Mouse (Mus musculus) erythroblast, adult 5-6 weeks (primary cell): ENCODE data around the gene Hnrnpu. TPM values are rescaled to one million over a fixed set of nuclear protein-coding genes. Genes with fewer than 3 reads are reported as not detected.
A peak's percentile ranks its signal among the peaks of the same experiment; 100 is the strongest.

Experiments
- ATAC-seq: replicated peaks from 2 replicates; pipeline ENCODE4 v1.8.0; 2016; ENCODE audit warnings: moderate number of reproducible peaks, mild to moderate bottlenecking, moderate TSS enrichment, inconsistent platforms; ENCODE audit not compliant: poor library complexity, low FRiP score, severe bottlenecking
- total RNA-seq, 2 experiments: library from RNA; stranded (forward) in 1 of 2; stranded (reverse) in 1 of 2; fragments of 150-400 nt in 1 of 2; fragments of 200-764, 138-1000 nt in 1 of 2; gene quantifications; 2 replicates each; pipeline versions ENCODE4 v1.2.3 to v1.2.4; 2015 to 2017; ENCODE audit warnings: low replicate concordance in 2 of 2

Gene Hnrnpu
- total RNA-seq, 2 experiments from 2014 or later, result 125 to 167 TPM

- ATAC-seq, result no peak
Measured at GRCm38 (mm10) chr1:178342612-178343011, 5.0 kb upstream of the Hnrnpu start.

- ATAC-seq, result no peak
Measured at GRCm38 (mm10) chr1:178342063-178342462, 4.5 kb upstream of the Hnrnpu start.

DNA sequence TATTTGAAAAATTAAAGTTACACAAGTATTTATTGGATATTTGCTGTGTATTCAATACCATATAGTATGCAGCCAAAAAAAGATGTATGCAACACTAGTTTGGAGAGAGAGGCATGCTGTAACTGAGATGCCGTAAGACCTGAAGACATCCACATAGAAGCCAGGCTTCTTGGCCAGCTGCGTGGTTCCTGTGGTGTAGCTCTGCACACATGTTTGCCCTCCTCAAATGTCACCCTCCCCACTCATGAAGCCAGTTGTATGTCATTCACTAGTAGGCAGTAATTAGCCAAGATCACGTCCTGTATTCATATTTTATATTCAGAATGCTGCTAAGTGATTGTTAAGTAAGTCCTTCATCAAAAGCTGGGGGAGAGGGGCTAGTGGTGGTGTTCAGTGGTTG lies 3.8 kb upstream of the Hnrnpu start:
- no peak for ATAC-seq

- no peak for ATAC-seq
Measured at GRCm38 (mm10) chr1:178340213-178340612, 2.6 kb upstream of the Hnrnpu start.

DNA sequence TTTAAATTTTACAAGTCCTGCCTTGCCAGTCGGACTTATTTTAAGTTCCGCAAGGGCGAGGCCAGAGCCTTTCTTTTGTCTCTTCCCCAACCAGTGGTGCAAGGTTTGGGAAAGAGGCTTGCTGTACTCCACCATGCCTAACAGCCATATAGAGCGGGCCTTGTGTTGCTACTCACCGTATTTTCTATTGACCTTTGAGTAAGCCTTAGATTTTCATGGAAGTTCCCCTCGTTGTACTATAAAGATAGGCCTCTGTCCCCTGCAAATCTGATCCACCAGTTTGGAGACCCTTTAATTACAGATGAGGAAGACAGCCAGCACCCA lies 683 bp upstream of the Hnrnpu start:
- peak; percentile 35; the same call in 1 of the 2 replicates for ATAC-seq

DNA sequence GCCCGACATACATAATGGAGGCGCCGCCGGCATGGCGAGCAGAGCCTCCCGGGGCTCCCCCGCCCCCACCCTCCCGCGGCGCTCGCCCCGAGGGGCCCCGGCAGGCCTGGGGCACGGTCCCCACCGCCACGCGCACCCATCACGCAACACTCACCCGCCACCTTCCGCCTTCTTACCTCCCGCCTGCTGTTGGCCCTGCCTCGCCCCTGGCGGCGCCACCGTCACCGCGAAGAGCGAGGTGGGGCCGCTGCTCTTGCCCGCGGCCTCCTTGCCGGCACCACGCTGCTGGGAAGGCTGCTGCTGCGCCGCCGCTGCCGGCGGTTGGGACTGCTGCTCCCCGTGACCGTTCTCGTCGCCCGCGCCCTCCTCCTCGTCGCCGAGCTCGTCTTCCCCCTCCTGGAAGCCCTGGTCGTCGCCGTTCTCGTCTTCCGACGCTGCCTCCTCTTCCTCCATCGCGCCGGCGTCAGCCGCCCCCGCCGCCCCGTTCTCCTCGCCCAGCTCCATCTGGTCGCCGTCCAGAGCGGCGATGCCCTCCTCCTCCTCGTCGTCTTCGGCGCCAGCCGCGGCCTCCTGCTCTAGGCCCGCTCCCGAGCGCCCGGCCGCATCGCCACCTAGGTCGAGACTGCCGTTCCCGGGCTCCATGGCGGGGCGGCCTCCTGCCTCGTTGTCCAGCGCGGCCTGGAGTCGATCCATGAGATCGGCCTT lies 668 bp downstream of the Hnrnpu start:
- ATAC-seq, result peak; percentile 44; the same call in 1 of the 2 replicates

DNA sequence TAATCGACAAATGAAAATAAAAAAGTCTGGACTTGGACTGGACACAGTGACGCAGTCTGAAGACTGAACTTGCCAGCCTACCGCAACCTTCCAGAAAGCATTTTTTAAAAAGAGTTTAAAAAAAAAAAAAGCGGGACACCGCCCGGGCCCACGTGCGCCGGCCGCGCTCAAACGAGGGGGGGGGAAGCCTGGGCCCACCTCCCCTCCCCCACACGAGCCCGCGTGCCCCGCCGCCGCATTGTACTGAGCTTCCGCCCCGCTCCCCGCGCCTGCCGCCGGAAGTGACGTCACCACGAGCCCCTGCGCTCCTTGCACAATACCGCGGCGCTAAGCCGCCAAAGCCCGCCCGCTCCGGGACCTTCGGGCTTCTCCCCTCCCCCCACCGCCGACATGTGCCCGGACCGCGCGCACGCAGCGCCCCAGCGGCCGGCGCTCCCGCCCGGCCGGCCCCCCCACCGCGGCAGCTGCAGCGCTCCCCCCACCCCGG lies 1.3 kb downstream of the Hnrnpu start:
- ATAC-seq, result peak; percentile 61

- ATAC-seq, result peak; percentile 40; the same call in 1 of the 2 replicates
Measured at GRCm38 (mm10) chr1:178335860-178336261, 1.7 kb downstream of the Hnrnpu start.

DNA sequence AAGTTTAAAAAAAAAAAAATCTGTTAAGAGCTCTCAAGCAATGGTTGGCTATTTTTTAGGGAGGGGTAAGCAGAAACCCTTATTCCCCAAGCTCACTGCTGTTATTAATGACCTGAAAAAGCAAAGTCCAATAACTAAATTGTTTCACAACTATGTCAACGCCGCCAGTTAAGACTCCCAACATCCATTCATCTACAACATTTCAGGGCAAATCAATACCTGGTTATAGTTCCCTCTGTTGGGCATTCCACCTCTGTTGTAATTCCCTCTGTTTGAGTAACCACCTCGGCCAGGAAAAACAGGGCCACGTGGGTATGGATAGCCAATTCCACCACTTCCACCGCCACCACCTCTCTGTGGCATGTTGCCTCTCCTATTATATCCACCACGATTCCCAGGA lies 7.7 kb downstream of the Hnrnpu start:
- no peak for ATAC-seq

- ATAC-seq, result no peak
Measured at GRCm38 (mm10) chr1:178329017-178329416, 8.6 kb downstream of the Hnrnpu start.

DNA sequence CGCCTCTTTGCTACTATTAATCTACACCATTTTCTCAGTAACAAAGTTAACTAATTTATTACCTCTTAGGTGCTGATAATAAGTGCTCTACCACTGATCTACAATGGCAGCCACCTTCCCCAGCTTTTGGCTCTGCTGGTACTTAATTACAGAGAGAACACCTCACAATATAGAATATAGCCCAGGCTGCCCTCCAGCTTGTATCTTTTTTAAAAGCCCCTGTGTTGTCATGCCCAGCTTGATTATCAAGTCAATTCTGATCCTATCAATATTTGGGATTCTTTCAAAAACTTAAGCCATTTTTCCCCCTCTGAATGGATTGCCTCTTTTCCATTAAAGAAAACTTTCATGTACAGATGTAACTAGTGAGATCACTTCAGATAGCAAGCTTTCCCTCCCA lies 10.6 kb downstream of the Hnrnpu start:
- ATAC-seq, result no peak

GRCm38 (mm10) chr1:178326357-178326756 lies 11.2 kb downstream of the Hnrnpu start:
- ATAC-seq, result no peak

GRCm38 (mm10) chr1:178324568-178324967 lies 13.0 kb downstream of the Hnrnpu start:
- no peak for ATAC-seq

- no peak for ATAC-seq
Measured at GRCm38 (mm10) chr1:178323235-178323634, 14.4 kb downstream of the Hnrnpu start.

DNA sequence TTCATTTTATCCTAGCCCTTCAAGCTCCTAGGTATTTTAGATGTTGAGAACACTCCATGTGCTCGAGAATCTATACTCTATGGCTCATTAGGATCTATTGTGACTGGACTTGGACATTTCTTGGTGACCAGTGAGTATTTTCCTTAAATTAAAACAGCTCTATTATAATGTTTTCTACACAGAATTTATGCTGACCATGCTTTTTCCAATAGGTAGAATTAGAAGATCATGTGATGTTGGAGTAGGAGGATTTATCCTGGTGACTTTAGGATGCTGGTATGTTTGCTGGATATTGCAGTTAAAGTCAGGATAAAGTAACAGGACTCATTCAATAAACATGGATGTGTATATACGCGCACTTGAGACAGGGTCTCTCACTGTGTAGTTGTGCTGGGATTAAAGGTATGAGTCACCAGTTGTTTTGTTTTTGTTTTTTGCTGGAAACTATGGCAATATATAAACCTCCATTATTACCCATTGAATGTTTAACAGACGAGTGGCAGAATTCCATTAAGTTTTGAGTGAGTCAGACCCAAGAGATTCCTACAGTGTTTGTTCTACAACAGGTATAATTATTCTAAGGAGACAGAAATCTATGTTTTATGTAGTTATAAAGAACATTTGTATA lies 15.8 kb downstream of the Hnrnpu start:
- no peak for ATAC-seq

GRCm38 (mm10) chr1:178320723-178321590 lies 16.6 kb downstream of the Hnrnpu start:
- ATAC-seq, result no peak

DNA sequence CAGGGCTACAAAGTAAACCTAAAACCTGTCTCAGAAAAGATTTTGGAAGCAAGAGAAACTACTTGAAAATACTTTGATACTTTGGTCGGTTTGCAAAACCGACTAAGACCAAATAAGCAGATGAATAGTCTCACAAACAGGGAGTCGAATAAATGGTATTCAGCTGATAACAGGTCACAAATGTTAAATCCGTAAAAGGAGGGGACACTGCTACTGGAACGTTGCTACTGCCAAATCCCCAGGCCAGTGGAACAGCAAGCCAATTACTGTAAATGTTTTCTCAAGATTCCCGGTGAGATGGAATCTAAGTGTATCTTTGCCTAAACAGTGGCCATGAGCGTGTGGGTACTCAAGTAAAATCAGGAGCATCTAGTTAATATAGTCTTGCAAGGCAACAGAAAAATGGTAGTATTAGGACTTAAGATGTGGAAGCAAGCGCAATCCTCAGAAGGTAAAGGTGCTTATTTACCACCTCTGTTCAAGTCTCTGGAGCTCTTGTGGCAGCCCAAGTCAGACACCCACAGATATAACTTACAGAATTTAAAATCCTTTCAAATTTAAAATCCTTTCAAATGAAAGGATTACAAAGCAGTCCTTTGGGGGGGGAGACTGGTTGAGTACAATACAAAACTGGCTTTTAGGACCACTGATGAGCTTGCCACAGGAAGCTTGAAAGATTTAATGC lies 17.4 kb downstream of the Hnrnpu start:
- ATAC-seq, result no peak

- peak; percentile 34; the same call in 1 of the 2 replicates for ATAC-seq
Measured at GRCm38 (mm10) chr1:178319295-178320037, 18.1 kb downstream of the Hnrnpu start.
